Mouse (Mus musculus) CH12.LX (cell line): ENCODE measurements around the gene Ubqln1.

Source experiments
- CTCF ChIP-seq, 2 experiments: IDR thresholded peaks in 1 of 2; conservative IDR thresholded peaks in 1 of 2; 2 replicates each; pipeline ENCODE4 v1.5.1; 2011 to 2012; ENCODE audit warnings: low read depth in 2 of 2, low read length in 2 of 2, improper control_type of control experiment in 1 of 2, inconsistent platforms in 1 of 2, mild to moderate bottlenecking in 1 of 2, moderate library complexity in 1 of 2
- E2F4 ChIP-seq: IDR thresholded peaks from 2 replicates; pipeline ENCODE4 v1.6.1; 2011; ENCODE audit warnings: low read depth, low read length, improper control_type of control experiment; ENCODE audit not compliant: insufficient replicate concordance
- EP300 ChIP-seq: IDR thresholded peaks from 2 replicates; pipeline ENCODE4 v1.6.1; 2011; ENCODE audit warnings: low read length, improper control_type of control experiment
- MAX ChIP-seq: IDR thresholded peaks from 2 replicates; pipeline ENCODE4 v1.6.1; 2011; ENCODE audit warnings: low read length, improper control_type of control experiment
- MEF2A ChIP-seq: IDR thresholded peaks from 2 replicates; pipeline ENCODE4 v1.6.1; 2014; ENCODE audit warnings: low read depth, mild to moderate bottlenecking, inconsistent platforms, low read length, improper control_type of control experiment, borderline replicate concordance
- POLR2A ChIP-seq: IDR thresholded peaks from 2 replicates; pipeline ENCODE4 v1.6.1; 2011; ENCODE audit warnings: low read depth, mild to moderate bottlenecking, improper control_type of control experiment, low read length
- RAD21 ChIP-seq: IDR thresholded peaks from 2 replicates; pipeline ENCODE4 v1.6.1; 2011; ENCODE audit warnings: low read depth, mild to moderate bottlenecking, low read length, improper control_type of control experiment, moderate library complexity
- RCOR1 ChIP-seq: conservative IDR thresholded peaks from 2 replicates; pipeline ENCODE4 v1.6.1; 2012; ENCODE audit warnings: low read depth, mild to moderate bottlenecking, inconsistent platforms, low read length, improper control_type of control experiment
- SIN3A ChIP-seq: IDR thresholded peaks from 2 replicates; pipeline ENCODE4 v1.6.1; 2012; ENCODE audit warnings: low read length, improper control_type of control experiment, inconsistent platforms
- USF1 ChIP-seq: IDR thresholded peaks from 2 replicates; pipeline ENCODE4 v1.6.1; 2014; ENCODE audit warnings: low read depth, mild to moderate bottlenecking, inconsistent platforms, low read length, improper control_type of control experiment
- ZC3H11A ChIP-seq: IDR thresholded peaks from 2 replicates; pipeline ENCODE4 v1.6.1; 2012; ENCODE audit warnings: low read depth, mild to moderate bottlenecking, inconsistent platforms, low read length, improper control_type of control experiment
- ZNF384 ChIP-seq: IDR thresholded peaks from 2 replicates; pipeline ENCODE4 v1.6.1; 2012; ENCODE audit warnings: low read depth, low read length, improper control_type of control experiment, inconsistent platforms

GRCm38 (mm10) chr13:58184111-58184510, 31.3 kb downstream of the Ubqln1 start:
- TF ChIP-seq CTCF (conservative IDR thresholded peaks at IDR 0.05 in 1 of 2, IDR thresholded peaks at IDR 0.05 in 1 of 2; ENCODE audit: low read depth in 2 of 2, low read length in 2 of 2) (no peak), MAX (no peak), POLR2A (no peak), SIN3A (no peak), MEF2A (no peak), RAD21 (no peak), EP300 (no peak), ZNF384 (no peak), RCOR1 (no peak), ZC3H11A (no peak), USF1 (no peak), E2F4 (no peak)
